Mouse (Mus musculus) midbrain, postnatal 0 days (tissue): Measurements from ENCODE around the gene Tnfrsf26. TPM values are rescaled to one million over a fixed set of nuclear protein-coding genes. Genes with fewer than 3 reads are reported as not detected.

Experiments
- ATAC-seq: fragments of 200-750 bp; cut with Nextera tagmentation; 2 replicates; pipeline ENCODE4 v1.8.0; 2017; ENCODE audit warnings: moderate number of reproducible peaks, mild to moderate bottlenecking, moderate TSS enrichment, moderate library complexity; ENCODE audit not compliant: low FRiP score
- DNase-seq: peaks from one replicate; pipeline ENCODE4 v3.0.0-alpha.2; 2015; ENCODE audit warnings: low spot score
- H3K27ac ChIP-seq: fragments of 300-500 bp; sonication (generic); 2 replicates; pipeline ENCODE4 v1.5.1; 2014; ENCODE audit warnings: low read depth, mild to moderate bottlenecking, low read length, mixed read lengths
- H3K27me3 ChIP-seq: fragments of 300-500 bp; sonication (generic); 2 replicates; pipeline ENCODE4 v1.6.1; 2014; ENCODE audit warnings: low read length, control low read depth, mixed read lengths; ENCODE audit not compliant: insufficient read depth
- H3K36me3 ChIP-seq: fragments of 300-500 bp; sonication (generic); 2 replicates; pipeline ENCODE4 v1.6.1; 2014; ENCODE audit warnings: low read length, control low read depth, mixed read lengths; ENCODE audit not compliant: insufficient read depth
- H3K4me1 ChIP-seq: fragments of 300-500 bp; sonication (generic); 2 replicates; pipeline ENCODE4 v1.6.1; 2014; ENCODE audit warnings: mild to moderate bottlenecking, control low read depth, antibody characterized with exemption, low read length, mixed read lengths; ENCODE audit not compliant: insufficient read depth
- H3K4me2 ChIP-seq: fragments of 300-500 bp; sonication (generic); 2 replicates; pipeline ENCODE4 v1.6.1; 2014; ENCODE audit warnings: low read depth, mild to moderate bottlenecking, low read length, mixed read lengths; ENCODE audit not compliant: poor library complexity, severe bottlenecking
- H3K4me3 ChIP-seq: fragments of 300-500 bp; sonication (generic); 2 replicates; pipeline ENCODE4 v1.5.1; 2014; ENCODE audit warnings: low read depth, mild to moderate bottlenecking, low read length, moderate library complexity
- H3K9ac ChIP-seq: fragments of 300-500 bp; sonication (generic); replicated peaks from 2 replicates; pipeline ENCODE4 v1.6.1; 2014; ENCODE audit warnings: mild to moderate bottlenecking, low read length, moderate library complexity, mixed read lengths; ENCODE audit not compliant: poor library complexity, severe bottlenecking
- H3K9me3 ChIP-seq: fragments of 300-500 bp; sonication (generic); 2 replicates; pipeline ENCODE4 v1.6.1; 2016; ENCODE audit warnings: low read length, control low read depth
- CTCF ChIP-seq: IDR thresholded peaks from 2 replicates; pipeline ENCODE4 v1.5.1; 2016; ENCODE audit warnings: antibody characterized with exemption, mild to moderate bottlenecking
- WGBS: fragments of 180-500 bp; shearing (Covaris S2); extraction: QIAGEN DNeasy Blood & Tissue Kit; methylation state at CpG from one replicate; pipeline ENCODE4 v1.1.7; 2014; 5-methylcytosine and 5-hydroxymethylcytosine counted together
- polyA plus RNA-seq: library from polyadenylated mRNA; unstranded; fragments of >200 nt; fragmentation: Nextera tagmentation; extraction: Ambion mirVana; gene quantifications from 2 replicates; pipeline ENCODE4 v1.2.1, GENCODE M21; 2015
- total RNA-seq: library from RNA; depleted of rRNA; stranded (reverse); fragments of >200 nt; gene quantifications from 2 replicates; pipeline ENCODE4 v1.2.3, GENCODE M21; 2014

Tnfrsf26 gene
- total and polyA plus RNA-seq, 2 experiments from 2014 or later, result 0.05 to 0.11 TPM

DNA sequence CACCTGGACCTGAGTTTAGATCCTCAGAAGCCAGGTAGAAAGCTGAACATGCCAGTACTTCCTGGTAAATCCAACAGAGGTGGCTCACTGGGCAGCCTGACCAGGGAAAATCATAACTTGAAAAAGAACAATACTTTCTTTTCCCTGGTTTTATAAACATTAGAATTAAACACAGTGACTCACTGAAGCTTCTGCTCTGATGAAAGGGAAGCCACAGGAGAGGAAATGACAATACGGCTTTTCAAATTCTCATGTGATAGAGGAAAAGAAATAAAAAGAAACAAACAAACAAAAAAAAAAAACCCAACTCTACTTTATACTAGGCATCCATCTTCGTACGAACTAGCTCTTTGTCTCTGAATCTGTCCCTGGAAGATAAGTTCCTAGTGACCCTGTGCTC is 4.0 kb downstream of the Tnfrsf26 start:
- no peak for TF ChIP-seq CTCF
- ATAC-seq, result no peak
- no peak for DNase-seq
- WGBS, result 83% methylated on average over 3 of the region's 3 CpGs
- Histone ChIP-seq H3K9ac (no peak overlapping the region), H3K36me3 (no peaks in the 10 kb centered on the region), H3K4me2 (no peak overlapping the region), H3K27ac (no peak overlapping the region), H3K4me1 (no peaks in the 10 kb centered on the region), H3K4me3 (no peak overlapping the region), H3K9me3 (no peaks in the 10 kb centered on the region), H3K27me3 (no peaks in the 10 kb centered on the region)

DNA sequence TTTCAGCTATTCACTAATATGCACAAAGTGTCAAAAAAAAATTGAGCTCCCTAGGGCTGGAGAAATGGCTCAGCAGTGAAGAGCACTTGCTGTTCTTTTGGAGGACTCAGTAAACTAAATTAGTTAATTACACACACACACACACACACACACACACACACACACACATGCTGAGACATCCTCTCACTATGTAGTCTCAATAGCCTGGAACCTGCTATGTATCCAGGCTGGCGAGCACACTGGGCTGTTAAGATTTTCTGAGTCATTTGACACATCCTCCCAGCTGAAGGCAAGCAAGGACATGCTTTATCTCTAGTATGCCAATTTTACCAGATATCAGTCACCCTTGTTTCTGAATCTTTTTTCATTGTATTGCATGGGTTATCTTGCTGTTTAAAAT is 7.6 kb downstream of the Tnfrsf26 start:
- H3K4me1 ChIP-seq, result no peaks in the 10 kb centered on the region
- no peaks in the 10 kb centered on the region for H3K9me3 ChIP-seq
- H3K27ac ChIP-seq, result no peak overlapping the region
- H3K4me3 ChIP-seq, result no peak overlapping the region
- no peak for ATAC-seq
- H3K9ac ChIP-seq, result no peak overlapping the region
- no peak for DNase-seq
- H3K27me3 ChIP-seq, result no peaks in the 10 kb centered on the region
- H3K36me3 ChIP-seq, result no peaks in the 10 kb centered on the region
- H3K4me2 ChIP-seq, result no peak overlapping the region
- TF ChIP-seq CTCF, result no peak
- 84% methylated on average over 1 of the region's 1 CpGs for WGBS

DNA sequence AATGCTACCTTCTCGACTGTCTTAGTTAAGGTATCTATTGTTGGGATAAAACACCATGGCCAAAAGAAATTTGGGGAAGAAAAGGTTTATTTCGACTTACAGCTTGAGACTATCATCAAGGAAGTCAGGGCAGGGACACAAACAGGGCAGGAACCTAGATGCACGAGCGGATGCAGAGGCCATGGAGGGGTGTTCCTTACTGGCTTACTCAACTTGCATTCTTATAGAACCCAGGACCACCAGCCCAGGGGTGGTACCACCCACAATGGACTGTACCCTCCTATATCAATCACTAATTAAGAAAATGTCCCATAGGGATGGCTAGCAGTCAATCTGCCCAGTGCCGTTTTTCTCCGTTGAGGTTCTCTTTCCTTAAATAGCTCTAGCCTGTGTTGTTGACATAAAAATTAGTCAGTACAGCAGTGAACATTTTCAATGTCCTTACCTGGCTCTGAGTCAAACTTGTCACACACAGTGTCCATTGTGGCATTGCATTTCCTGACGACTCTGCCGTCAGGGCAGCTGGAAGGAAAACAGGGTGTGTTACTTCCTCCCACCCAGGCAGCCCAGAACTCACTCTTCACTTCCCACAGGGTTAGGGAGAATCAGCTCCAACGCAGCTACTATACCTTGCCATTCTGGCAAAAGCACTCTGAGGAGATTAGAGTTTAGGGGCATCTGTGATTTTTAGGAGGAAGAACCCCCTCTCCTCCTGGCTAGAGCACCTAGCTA is 14.0 kb downstream of the Tnfrsf26 start:
- no peak for ATAC-seq

DNA sequence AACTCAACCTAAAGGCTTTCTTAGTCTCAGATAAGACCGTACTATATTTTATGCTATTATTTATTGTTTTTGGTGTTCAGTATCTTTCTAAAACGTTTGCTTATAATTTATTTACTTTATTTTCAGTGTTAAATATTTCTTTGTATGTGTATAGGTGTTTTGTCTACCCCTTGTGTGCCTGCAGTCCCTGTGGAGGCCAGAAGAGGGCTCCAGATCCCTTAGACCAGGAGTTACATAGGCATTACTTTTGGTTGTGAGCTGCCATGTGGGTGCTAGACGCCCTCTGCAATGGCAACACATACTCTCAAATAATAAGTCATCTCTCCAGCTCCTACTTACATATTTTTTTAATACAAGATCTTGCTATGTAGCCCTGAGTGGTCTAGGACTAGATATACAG is 16.3 kb downstream of the Tnfrsf26 start:
- no peaks in the 10 kb centered on the region for H3K27me3 ChIP-seq
- WGBS, result 57% methylated on average over 3 of the region's 3 CpGs
- H3K9ac ChIP-seq, result no peak overlapping the region
- DNase-seq (no peak), ATAC-seq (no peak)
- no peaks in the 10 kb centered on the region for H3K4me1 ChIP-seq
- TF ChIP-seq CTCF, result peak; percentile 35; the same call in 1 of the 2 replicates
- no peaks in the 10 kb centered on the region for H3K9me3 ChIP-seq
- H3K4me2 ChIP-seq, result no peak overlapping the region
- no peak overlapping the region for H3K4me3 ChIP-seq
- no peak overlapping the region for H3K27ac ChIP-seq
- no peaks in the 10 kb centered on the region for H3K36me3 ChIP-seq

More for the DNA sequence above, 14.0 kb downstream of the Tnfrsf26 start:
- Histone ChIP-seq H3K27me3 (no peaks in the 10 kb centered on the region), H3K4me3 (no peak overlapping the region), H3K27ac (no peak overlapping the region), H3K36me3 (no peaks in the 10 kb centered on the region), H3K9ac (no peak overlapping the region), H3K9me3 (no peaks in the 10 kb centered on the region), H3K4me2 (no peak overlapping the region), H3K4me1 (no peaks in the 10 kb centered on the region)
- no peak for DNase-seq
- WGBS, result 68% methylated on average over 9 of the region's 9 CpGs
- TF ChIP-seq CTCF, result no peak

DNA sequence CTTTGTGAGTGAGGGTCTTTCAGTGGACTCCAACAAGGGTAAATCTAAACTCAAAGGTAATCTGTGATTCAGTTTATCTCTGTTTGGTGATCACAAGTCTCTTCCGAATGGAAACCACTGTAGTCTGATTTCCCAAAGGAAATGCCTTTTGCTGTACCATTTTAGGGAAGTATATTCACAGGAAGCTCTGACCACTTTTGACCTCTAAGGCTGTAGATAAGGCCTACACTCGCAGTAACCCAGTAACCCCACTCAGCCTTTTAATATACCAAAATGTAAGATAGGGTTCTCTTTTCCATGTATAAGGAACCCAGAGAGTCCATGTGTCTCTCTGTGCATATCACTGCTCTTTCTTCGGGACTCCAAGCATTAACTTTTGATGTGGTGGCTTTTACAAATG is 23.2 kb downstream of the Tnfrsf26 start:
- ATAC-seq, result no peak
- Histone ChIP-seq H3K36me3 (no peaks in the 10 kb centered on the region), H3K4me1 (no peaks in the 10 kb centered on the region), H3K9ac (no peak overlapping the region), H3K4me3 (no peak overlapping the region), H3K27ac (no peak overlapping the region), H3K4me2 (no peak overlapping the region), H3K27me3 (no peaks in the 10 kb centered on the region), H3K9me3 (no peaks in the 10 kb centered on the region)
- no peak for DNase-seq
- 90% methylated on average over 3 of the region's 3 CpGs for WGBS
- no peak for TF ChIP-seq CTCF

DNA sequence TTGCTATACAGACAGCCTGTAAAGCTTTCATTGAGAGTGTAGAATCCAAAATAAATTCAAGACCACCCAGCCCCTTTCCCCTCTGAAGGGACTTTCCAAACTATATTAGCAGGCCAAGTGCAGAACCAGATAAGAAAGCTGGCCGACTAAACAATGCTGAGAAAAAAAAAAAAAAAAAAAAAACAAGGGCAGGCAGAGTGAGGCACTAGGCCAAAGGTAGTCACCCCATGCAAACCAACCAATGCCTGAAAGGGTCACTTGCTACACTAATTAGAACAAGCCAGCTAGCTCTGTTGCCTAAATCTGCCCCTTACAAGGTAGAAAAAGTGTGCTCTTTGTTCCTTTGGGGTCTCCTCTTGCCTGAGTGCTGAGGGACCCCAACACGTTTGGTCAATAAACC is 23.6 kb downstream of the Tnfrsf26 start:
- Histone ChIP-seq H3K4me1 (no peaks in the 10 kb centered on the region), H3K9ac (no peak overlapping the region), H3K4me3 (no peak overlapping the region), H3K4me2 (no peak overlapping the region), H3K27me3 (no peaks in the 10 kb centered on the region), H3K27ac (no peak overlapping the region), H3K36me3 (no peaks in the 10 kb centered on the region), H3K9me3 (no peaks in the 10 kb centered on the region)
- WGBS, result 84% methylated on average over 2 of the region's 2 CpGs
- ATAC-seq, result no peak
- no peak for DNase-seq
- no peak for TF ChIP-seq CTCF
